Mouse (Mus musculus) right cerebral cortex, postnatal 10 days (tissue): ENCODE measurements at regions not wholly inside any gene's neighbourhood (a gene's known extent, or its start where the extent isn't known, plus 50 kb on each side); places are given as distances from the start of the nearest gene placed in this dataset.

Experiments
- DNase-seq, 2 experiments: peaks; one replicate each; pipeline ENCODE4 v3.0.0; 2021; ENCODE audit warnings: low spot score in 2 of 2

DNA sequence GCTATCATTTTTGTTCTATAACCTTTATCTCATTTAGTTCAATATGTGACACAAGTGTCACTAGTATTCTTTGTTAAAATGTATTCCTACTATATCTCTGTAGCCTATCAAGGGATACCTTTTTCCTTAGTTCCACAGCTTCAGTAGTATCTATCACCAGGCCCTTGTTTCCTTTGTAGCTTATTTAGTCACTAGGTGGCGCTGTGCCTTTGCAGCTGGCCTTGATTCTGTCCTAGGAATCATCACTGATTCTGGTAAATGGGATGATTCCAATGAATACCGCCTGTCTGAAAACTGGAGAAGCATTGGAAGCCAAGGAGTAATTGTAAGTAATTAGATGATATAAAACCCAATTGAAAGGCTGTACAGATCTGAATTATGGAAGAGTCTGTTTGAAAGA, 139.3 kb downstream of the Dcaf12l2 start:
- peak in 1 of 2 experiments; percentile 24 for DNase-seq
